Mouse (Mus musculus): ENCODE measurements at regions not wholly inside any gene's neighbourhood (a gene's known extent, or its start where the extent isn't known, plus 50 kb on each side); places are given as distances from the start of the nearest gene placed in this dataset. TPM values are rescaled to one million over a fixed set of nuclear protein-coding genes. Genes with fewer than 3 reads are reported as not detected.

Small RNAs in the stretch of these regions (microRNA-seq; reads per million reads assigned to microRNA genes)
- gene Gm24710 = not detected

Measured in neural tube, embryonic 15.5 days (tissue).